Mouse (Mus musculus) liver, postnatal 0 days (tissue): ENCODE data around the gene Ric1. TPM values are rescaled to one million over a fixed set of nuclear protein-coding genes. Genes with fewer than 3 reads are reported as not detected.

ENCODE experiments used
- ATAC-seq: fragments of 200-750 bp; cut with Nextera tagmentation; 2 replicates; pipeline ENCODE4 v1.8.0; 2017; ENCODE audit warnings: mild to moderate bottlenecking, moderate library complexity
- DNase-seq: peaks from one replicate; pipeline ENCODE4 v3.0.0-alpha.2; 2016
- H3K27ac ChIP-seq: fragments of 300-500 bp; sonication (generic); 2 replicates; pipeline ENCODE4 v1.5.1; 2014; ENCODE audit warnings: antibody characterized with exemption, moderate library complexity, mild to moderate bottlenecking, low read depth
- H3K27me3 ChIP-seq: fragments of 300-500 bp; sonication (generic); 2 replicates; pipeline ENCODE4 v1.6.1; 2014; ENCODE audit warnings: low read length, control low read depth, mixed read lengths; ENCODE audit not compliant: insufficient read depth
- H3K36me3 ChIP-seq: fragments of 300-500 bp; sonication (generic); replicated peaks from 2 replicates; pipeline ENCODE4 v1.6.1; 2014; ENCODE audit warnings: mild to moderate bottlenecking, control low read depth, low read length, moderate library complexity, mixed read lengths; ENCODE audit not compliant: insufficient read depth
- H3K4me1 ChIP-seq: fragments of 300-500 bp; sonication (generic); 2 replicates; pipeline ENCODE4 v1.6.1; 2014; ENCODE audit warnings: antibody characterized with exemption, mild to moderate bottlenecking, control low read depth; ENCODE audit not compliant: insufficient read depth
- H3K4me2 ChIP-seq: fragments of 300-500 bp; sonication (generic); 2 replicates; pipeline ENCODE4 v1.6.1; 2014; ENCODE audit warnings: low read depth, mild to moderate bottlenecking, low read length, moderate library complexity, mixed read lengths
- H3K4me3 ChIP-seq: fragments of 300-500 bp; sonication (generic); 2 replicates; pipeline ENCODE4 v1.5.1; 2014; ENCODE audit warnings: low read depth, low read length
- H3K9ac ChIP-seq: fragments of 300-500 bp; sonication (generic); replicated peaks from 2 replicates; pipeline ENCODE4 v1.6.1; 2014; ENCODE audit warnings: mild to moderate bottlenecking, moderate library complexity
- H3K9me3 ChIP-seq: fragments of 300-500 bp; sonication (generic); 2 replicates; pipeline ENCODE4 v1.6.1; 2016; ENCODE audit warnings: mild to moderate bottlenecking, control low read depth, low read length, mixed read lengths
- CTCF ChIP-seq: sonication (generic); IDR thresholded peaks from 2 replicates; pipeline ENCODE4 v1.5.1; 2016; ENCODE audit warnings: antibody characterized with exemption, low read depth
- EP300 ChIP-seq: IDR thresholded peaks from 2 replicates; pipeline ENCODE4 v1.6.1; 2016; ENCODE audit warnings: antibody characterized with exemption, low read depth, mild to moderate bottlenecking
- WGBS: fragments of 180-500 bp; shearing (Covaris S2); extraction: QIAGEN DNeasy Blood & Tissue Kit; methylation state at CpG from one replicate; pipeline ENCODE4 v1.1.7; 2014; ENCODE audit not compliant: insufficient replicate concordance; 5-methylcytosine and 5-hydroxymethylcytosine counted together
- polyA plus RNA-seq: library from polyadenylated mRNA; unstranded; fragments of >200 nt; fragmentation: Nextera tagmentation; extraction: Ambion mirVana; gene quantifications from 2 replicates; pipeline ENCODE4 v1.2.1, GENCODE M21; 2015

Ric1 gene
- polyA plus RNA-seq, 1 experiment from 2014 or later, result 7.8 TPM

DNA sequence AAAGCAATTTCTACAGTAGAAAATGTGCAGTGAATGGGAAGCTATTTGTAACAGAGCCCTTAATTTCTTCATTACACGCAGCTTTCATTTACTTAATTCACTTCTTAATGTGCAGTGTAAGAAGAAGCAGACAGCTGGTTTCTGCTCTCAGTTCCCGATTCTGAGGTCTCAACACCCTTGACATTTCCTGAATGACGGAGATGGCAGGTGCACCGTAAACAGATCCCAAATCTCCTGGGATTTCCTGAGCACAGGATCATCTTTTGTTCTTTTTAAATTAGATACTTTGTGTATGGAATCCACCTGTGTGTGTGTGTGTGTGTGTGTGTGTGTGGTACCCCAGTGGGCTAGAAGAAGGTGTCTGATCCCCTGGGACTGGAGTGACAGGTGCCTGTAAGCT is 27.6 kb upstream of the Ric1 start:
- WGBS, result 70% methylated on average over 4 of the region's 4 CpGs
- no peaks in the 10 kb centered on the region for H3K27me3 ChIP-seq
- TF ChIP-seq CTCF (no peak), EP300 (no peak)
- H3K4me1 ChIP-seq, result peaks cover 34% of the 10 kb centered on the region
- H3K9me3 ChIP-seq, result no peaks in the 10 kb centered on the region
- H3K36me3 ChIP-seq, result no peaks in the 10 kb centered on the region
- ATAC-seq (no peak), DNase-seq (no peak)
- no peak overlapping the region for H3K4me3 ChIP-seq
- H3K9ac ChIP-seq, result no peak overlapping the region
- no peak overlapping the region for H3K27ac ChIP-seq
- H3K4me2 ChIP-seq, result no peak overlapping the region

DNA sequence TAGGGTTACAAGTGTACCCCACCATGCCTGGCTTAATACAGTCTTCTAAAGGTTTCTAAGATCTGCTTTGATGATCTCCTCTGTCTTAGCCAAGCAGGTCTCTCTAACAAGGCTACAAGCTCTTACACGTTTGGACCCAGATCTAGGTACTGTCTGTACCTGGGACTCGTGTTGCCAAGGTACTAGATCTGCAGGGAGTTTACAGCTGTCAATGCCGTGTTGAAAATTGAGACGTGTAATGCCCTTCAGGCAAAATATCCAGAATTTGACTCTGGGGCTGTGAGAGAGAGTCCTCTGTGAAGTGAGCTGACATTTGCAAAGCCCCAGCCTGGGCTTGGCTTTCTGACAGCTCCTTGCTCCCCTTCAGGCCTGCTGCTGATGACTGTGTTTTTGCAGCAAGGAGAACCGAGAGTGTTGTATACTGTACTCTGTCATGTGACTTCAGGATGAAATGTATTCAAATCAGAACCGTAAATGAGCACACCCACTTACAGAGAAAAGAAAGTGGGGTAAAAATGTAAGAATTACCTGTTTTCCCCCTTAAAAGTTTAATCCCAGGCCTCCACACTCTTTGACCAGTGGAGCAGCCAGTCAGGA is 26.0 kb upstream of the Ric1 start:
- Histone ChIP-seq H3K27ac (peak overlapping the region; percentile 65), H3K27me3 (no peaks in the 10 kb centered on the region), H3K36me3 (no peaks in the 10 kb centered on the region), H3K4me2 (no peak overlapping the region), H3K9ac (no peak overlapping the region), H3K4me1 (peaks cover 37% of the 10 kb centered on the region), H3K9me3 (no peaks in the 10 kb centered on the region), H3K4me3 (no peak overlapping the region)
- DNase-seq (no peak), ATAC-seq (no peak)
- WGBS, result 71% methylated on average over 6 of the region's 6 CpGs
- TF ChIP-seq EP300 (no peak), CTCF (no peak)

DNA sequence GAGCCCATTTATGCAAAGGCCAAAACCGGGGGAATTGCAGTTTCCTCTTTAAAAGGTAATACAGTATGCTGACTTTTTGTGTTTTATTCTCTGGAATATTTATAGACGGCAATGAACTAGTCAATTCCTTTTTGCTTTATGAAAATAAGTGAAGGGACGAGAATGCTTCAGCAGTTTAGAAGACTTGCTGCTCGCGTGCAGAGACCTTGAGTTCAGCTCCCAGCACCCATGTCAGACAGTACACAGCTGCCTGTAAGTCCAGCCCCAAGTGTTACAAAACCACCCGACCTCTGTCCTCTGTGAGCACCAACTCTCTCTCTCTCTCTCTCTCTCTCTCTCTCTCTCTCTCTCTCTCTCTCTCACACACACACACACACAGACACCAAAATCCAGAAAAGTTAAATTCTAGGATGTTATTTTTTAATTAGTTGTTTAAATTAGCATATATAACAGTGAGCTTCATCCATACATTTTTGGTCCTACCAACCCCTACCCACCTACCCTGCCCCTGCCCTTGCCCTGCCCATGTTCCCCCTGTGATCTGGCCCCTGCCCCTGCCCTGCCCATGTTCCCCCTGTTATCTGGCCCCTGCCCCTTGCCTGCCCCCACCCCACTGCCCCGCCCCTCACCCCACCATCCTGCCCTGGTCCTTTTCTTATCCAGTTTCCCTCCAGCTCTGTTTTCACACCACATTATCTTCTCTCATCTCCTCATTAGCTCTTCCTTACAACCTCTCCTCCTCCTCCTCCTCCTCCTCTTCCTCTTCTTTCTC is 25.1 kb upstream of the Ric1 start:
- H3K4me1 ChIP-seq, result peaks cover 37% of the 10 kb centered on the region
- peak; percentile 70 for ATAC-seq
- no peak overlapping the region for H3K4me2 ChIP-seq
- TF ChIP-seq EP300 (no peak), CTCF (no peak)
- no peak overlapping the region for H3K4me3 ChIP-seq
- H3K27me3 ChIP-seq, result no peaks in the 10 kb centered on the region
- H3K9me3 ChIP-seq, result no peaks in the 10 kb centered on the region
- WGBS, result 40% methylated on average over 7 of the region's 7 CpGs
- peak overlapping the region; percentile 65 for H3K27ac ChIP-seq
- DNase-seq, result peak; percentile 40
- H3K9ac ChIP-seq, result no peak overlapping the region
- H3K36me3 ChIP-seq, result no peaks in the 10 kb centered on the region

DNA sequence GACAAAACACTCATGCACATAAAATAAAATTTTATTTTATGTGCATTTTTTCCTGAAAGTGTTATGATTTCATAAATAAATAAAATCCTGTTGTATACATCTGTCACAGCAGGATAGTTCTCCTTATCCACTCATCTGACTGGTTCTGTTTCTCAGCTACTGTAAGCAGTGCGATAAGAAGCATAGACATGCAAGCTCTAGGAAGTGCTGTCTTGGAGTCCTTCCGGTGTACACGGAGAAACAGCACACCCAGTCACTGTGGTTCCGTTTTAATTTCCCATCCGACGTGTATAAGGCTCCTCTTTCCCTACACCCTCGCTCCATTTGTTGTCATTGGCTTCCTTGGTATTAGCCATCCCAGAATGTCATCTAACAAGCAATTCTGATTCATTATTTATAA is 24.2 kb upstream of the Ric1 start:
- Histone ChIP-seq H3K4me3 (no peak overlapping the region), H3K9ac (no peak overlapping the region), H3K36me3 (no peaks in the 10 kb centered on the region), H3K27ac (0 out of 2 replicates have a peak overlapping the region, but pooled peaks have one; percentile 45), H3K4me1 (peaks cover 37% of the 10 kb centered on the region), H3K9me3 (no peaks in the 10 kb centered on the region), H3K27me3 (no peaks in the 10 kb centered on the region), H3K4me2 (no peak overlapping the region)
- WGBS, result 28% methylated on average over 7 of the region's 7 CpGs
- TF ChIP-seq CTCF (no peak), EP300 (no peak)
- peak; percentile 39 for ATAC-seq
- no peak for DNase-seq

DNA sequence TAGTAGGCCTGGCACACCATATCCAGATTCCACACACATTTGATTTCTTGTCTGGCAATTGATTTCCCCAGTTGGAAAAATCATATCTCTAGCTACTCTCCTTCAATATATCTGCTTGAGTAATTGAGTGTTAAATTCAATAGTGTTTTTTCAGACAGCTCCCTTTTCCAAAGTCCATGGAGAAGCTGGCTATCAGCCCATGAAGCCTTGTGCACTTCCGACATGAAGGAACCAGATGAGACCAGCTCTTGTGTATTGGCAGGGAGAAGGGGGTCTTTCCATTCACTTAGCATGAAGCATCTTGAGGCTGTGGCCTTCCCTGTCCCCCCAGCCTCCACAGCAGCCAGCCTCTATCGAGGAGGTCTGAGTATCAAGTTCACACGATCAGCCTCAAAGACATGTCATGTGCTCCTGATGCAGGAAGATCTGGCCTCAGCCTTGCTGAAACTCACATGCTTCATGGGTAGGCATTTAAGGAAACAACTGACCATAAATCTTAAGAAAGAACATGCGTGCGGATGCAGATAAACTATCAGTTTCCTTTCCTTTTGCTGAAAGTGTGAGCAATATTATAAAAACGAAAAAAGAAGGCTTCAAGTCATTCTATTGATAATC is 23.1 kb upstream of the Ric1 start:
- TF ChIP-seq EP300, result no peak
- Histone ChIP-seq H3K4me3 (no peak overlapping the region), H3K27ac (peak overlapping the region; percentile 45; the same call in 1 of the 2 replicates), H3K36me3 (no peaks in the 10 kb centered on the region), H3K4me1 (peaks cover 33% of the 10 kb centered on the region), H3K9ac (no peak overlapping the region), H3K27me3 (no peaks in the 10 kb centered on the region), H3K4me2 (no peak overlapping the region), H3K9me3 (no peaks in the 10 kb centered on the region)
- ATAC-seq, result no peak
- DNase-seq, result no peak
- 37% methylated on average over 6 of the region's 6 CpGs for WGBS

DNA sequence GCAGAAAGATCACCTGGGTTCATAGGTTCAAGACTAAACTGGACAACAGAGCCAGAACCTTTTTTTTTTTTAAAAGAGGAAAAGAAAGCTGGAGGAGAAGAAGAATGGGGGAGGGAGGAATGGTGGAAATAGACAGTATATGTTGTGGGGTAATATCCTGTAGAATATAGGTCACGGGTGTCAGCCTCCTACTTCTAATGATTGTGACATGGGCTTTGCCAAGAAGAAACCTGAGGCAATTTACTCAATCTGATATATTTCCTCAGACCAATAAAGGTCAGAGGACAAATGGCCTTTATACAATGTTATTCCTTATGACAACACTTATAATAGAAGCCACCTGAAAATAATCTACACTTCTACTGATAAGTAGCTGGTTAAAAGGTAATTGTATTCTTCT is 21.7 kb upstream of the Ric1 start:
- Histone ChIP-seq H3K9ac (no peak overlapping the region), H3K27ac (no peak overlapping the region), H3K4me1 (peaks cover 33% of the 10 kb centered on the region), H3K36me3 (no peaks in the 10 kb centered on the region), H3K27me3 (no peaks in the 10 kb centered on the region), H3K4me3 (no peak overlapping the region), H3K4me2 (no peak overlapping the region), H3K9me3 (no peaks in the 10 kb centered on the region)
- DNase-seq (no peak), ATAC-seq (no peak)
- TF ChIP-seq EP300 (no peak), CTCF (no peak)
- 59% methylated on average over 1 of the region's 1 CpGs for WGBS
